Mouse (Mus musculus) testis, adult 2 months (tissue): ENCODE measurements around the gene Clpb. TPM values are rescaled to one million over a fixed set of nuclear protein-coding genes. Genes with fewer than 3 reads are reported as not detected.

ENCODE experiments used
- H3K27ac ChIP-seq: fragments of 200-500 bp; 2 replicates; pipeline ENCODE4 v1.5.1; 2012; ENCODE audit warnings: low read depth, low read length; ENCODE audit not compliant: control insufficient read depth, insufficient read depth
- H3K27me3 ChIP-seq: fragments of 200-500 bp; 2 replicates; pipeline ENCODE4 v1.6.1; 2012; ENCODE audit warnings: mild to moderate bottlenecking, low read length, moderate library complexity; ENCODE audit not compliant: control insufficient read depth, insufficient read depth
- H3K36me3 ChIP-seq: fragments of 200-500 bp; 2 replicates; pipeline ENCODE4 v1.6.1; 2012; ENCODE audit warnings: mild to moderate bottlenecking, low read length; ENCODE audit not compliant: control insufficient read depth, insufficient read depth
- H3K4me1 ChIP-seq: fragments of 200-500 bp; 2 replicates; pipeline ENCODE4 v1.6.1; 2012; ENCODE audit warnings: low read length; ENCODE audit not compliant: control insufficient read depth, insufficient read depth
- H3K4me3 ChIP-seq: fragments of 200-500 bp; 2 replicates; pipeline ENCODE4 v1.5.1; 2012; ENCODE audit warnings: low read depth, mild to moderate bottlenecking, low read length, moderate library complexity, mixed read lengths; ENCODE audit not compliant: control insufficient read depth
- CTCF ChIP-seq: fragments of 200-500 bp; IDR thresholded peaks from 2 replicates; pipeline ENCODE4 v1.5.1; 2012; ENCODE audit warnings: low read depth, mild to moderate bottlenecking, inconsistent platforms, low read length, moderate library complexity; ENCODE audit not compliant: control insufficient read depth, insufficient read depth, insufficient replicate concordance
- POLR2A ChIP-seq: fragments of 200-500 bp; IDR thresholded peaks from 2 replicates; pipeline ENCODE4 v1.6.1; 2012; ENCODE audit warnings: low read depth, mild to moderate bottlenecking, inconsistent platforms, low read length, moderate library complexity; ENCODE audit not compliant: control insufficient read depth
- polyA plus RNA-seq: library from polyadenylated mRNA; depleted of rRNA; stranded (reverse); fragments of >200 nt; gene quantifications from 2 replicates; pipeline ENCODE4 v1.2.3, GENCODE M21; 2012

Clpb gene
- polyA plus RNA-seq, 1 experiment, result 866 TPM

GRCm38 (mm10) chr7:101700296-101700695 is 36.9 kb downstream of the Clpb start:
- H3K27me3 ChIP-seq, result no peaks in the 10 kb centered on the region
- no peak overlapping the region for H3K4me3 ChIP-seq
- no peaks in the 10 kb centered on the region for H3K36me3 ChIP-seq
- H3K27ac ChIP-seq, result no peak overlapping the region
- TF ChIP-seq CTCF (no peak), POLR2A (no peak)
- H3K4me1 ChIP-seq, result no peaks in the 10 kb centered on the region

GRCm38 (mm10) chr7:101702706-101703105 is 39.3 kb downstream of the Clpb start:
- H3K4me1 ChIP-seq, result no peaks in the 10 kb centered on the region
- H3K36me3 ChIP-seq, result no peaks in the 10 kb centered on the region
- H3K27ac ChIP-seq, result no peak overlapping the region
- TF ChIP-seq POLR2A (no peak), CTCF (peak; percentile 4; the same call in 1 of the 2 replicates)
- H3K4me3 ChIP-seq, result no peak overlapping the region
- no peaks in the 10 kb centered on the region for H3K27me3 ChIP-seq

- Histone ChIP-seq H3K36me3 (no peaks in the 10 kb centered on the region), H3K4me1 (no peaks in the 10 kb centered on the region), H3K27ac (no peak overlapping the region), H3K27me3 (no peaks in the 10 kb centered on the region), H3K4me3 (no peak overlapping the region)
- no peak for TF ChIP-seq POLR2A
- no peak for TF ChIP-seq CTCF
These were observed 46.2 kb downstream of the Clpb start for GRCm38 (mm10) chr7:101709586-101709985.

GRCm38 (mm10) chr7:101710236-101710635 is 46.8 kb downstream of the Clpb start:
- no peak for TF ChIP-seq POLR2A
- TF ChIP-seq CTCF, result no peak
- Histone ChIP-seq H3K4me1 (no peaks in the 10 kb centered on the region), H3K4me3 (no peak overlapping the region), H3K27ac (no peak overlapping the region), H3K27me3 (no peaks in the 10 kb centered on the region), H3K36me3 (no peaks in the 10 kb centered on the region)

GRCm38 (mm10) chr7:101713828-101714400 is 50.5 kb downstream of the Clpb start:
- H3K27ac ChIP-seq, result no peak overlapping the region
- TF ChIP-seq CTCF, result no peak
- TF ChIP-seq POLR2A, result no peak
- no peaks in the 10 kb centered on the region for H3K36me3 ChIP-seq
- H3K4me1 ChIP-seq, result no peaks in the 10 kb centered on the region
- H3K27me3 ChIP-seq, result no peaks in the 10 kb centered on the region
- no peak overlapping the region for H3K4me3 ChIP-seq

- Histone ChIP-seq H3K4me3 (no peak overlapping the region), H3K27ac (no peak overlapping the region), H3K27me3 (no peaks in the 10 kb centered on the region), H3K4me1 (no peaks in the 10 kb centered on the region), H3K36me3 (no peaks in the 10 kb centered on the region)
- TF ChIP-seq POLR2A (no peak), CTCF (no peak)
These were observed 51.7 kb downstream of the Clpb start for GRCm38 (mm10) chr7:101715041-101715551.

GRCm38 (mm10) chr7:101720356-101720755 is 56.9 kb downstream of the Clpb start:
- Histone ChIP-seq H3K36me3 (no peaks in the 10 kb centered on the region), H3K4me3 (no peak overlapping the region), H3K27me3 (no peaks in the 10 kb centered on the region), H3K4me1 (no peaks in the 10 kb centered on the region), H3K27ac (no peak overlapping the region)
- TF ChIP-seq POLR2A, result no peak
- no peak for TF ChIP-seq CTCF

GRCm38 (mm10) chr7:101725081-101725480 is 61.6 kb downstream of the Clpb start:
- TF ChIP-seq POLR2A, result no peak
- TF ChIP-seq CTCF, result peak; percentile 14; the same call in 1 of the 2 replicates
- Histone ChIP-seq H3K4me1 (no peaks in the 10 kb centered on the region), H3K4me3 (no peak overlapping the region), H3K27me3 (no peaks in the 10 kb centered on the region), H3K27ac (no peak overlapping the region), H3K36me3 (no peaks in the 10 kb centered on the region)

- H3K4me3 ChIP-seq, result no peak overlapping the region
- H3K27me3 ChIP-seq, result no peaks in the 10 kb centered on the region
- H3K27ac ChIP-seq, result no peak overlapping the region
- no peaks in the 10 kb centered on the region for H3K4me1 ChIP-seq
- no peaks in the 10 kb centered on the region for H3K36me3 ChIP-seq
- no peak for TF ChIP-seq CTCF
- TF ChIP-seq POLR2A, result no peak
These were observed 63.5 kb downstream of the Clpb start for GRCm38 (mm10) chr7:101726980-101727379.
